Mouse (Mus musculus) E14TG2a.4 (cell line): ENCODE data around the gene Mybbp1a.
"Not testable (repeated sequence)": the region's sequence is repeated elsewhere in the genome, so short reads cannot be mapped to it uniquely, and the experiment has no call there.

Experiments used
- H3K27me3 ChIP-seq: 2 replicates; pipeline ENCODE4 v1.6.1; 2014; ENCODE audit warnings: low read length, control low read depth; ENCODE audit not compliant: insufficient read depth
- H3K36me3 ChIP-seq: 2 replicates; pipeline ENCODE4 v1.6.1; 2014; ENCODE audit warnings: low read length, control low read depth; ENCODE audit not compliant: insufficient read depth
- H3K4me1 ChIP-seq: replicated peaks from 2 replicates; pipeline ENCODE4 v1.6.1; 2014; ENCODE audit warnings: low read depth, low read length, control low read depth
- H3K4me3 ChIP-seq: replicated peaks from 2 replicates; pipeline ENCODE4 v1.5.1; 2014; ENCODE audit warnings: mild to moderate bottlenecking, low read length
- H3K9me3 ChIP-seq: 2 replicates; pipeline ENCODE4 v1.6.1; 2014; ENCODE audit warnings: low read length, control low read depth
- CTCF ChIP-seq: conservative IDR thresholded peaks from 2 replicates; pipeline ENCODE4 v1.5.1; 2014; ENCODE audit warnings: low read length
- NANOG ChIP-seq: IDR thresholded peaks from 2 replicates; pipeline ENCODE4 v1.6.1; 2014; ENCODE audit warnings: borderline replicate concordance, low read length, mixed read lengths
- POU5F1 ChIP-seq: IDR thresholded peaks from 2 replicates; pipeline ENCODE4 v1.6.1; 2014; ENCODE audit warnings: low read length, borderline replicate concordance

Gene Mybbp1a

DNA sequence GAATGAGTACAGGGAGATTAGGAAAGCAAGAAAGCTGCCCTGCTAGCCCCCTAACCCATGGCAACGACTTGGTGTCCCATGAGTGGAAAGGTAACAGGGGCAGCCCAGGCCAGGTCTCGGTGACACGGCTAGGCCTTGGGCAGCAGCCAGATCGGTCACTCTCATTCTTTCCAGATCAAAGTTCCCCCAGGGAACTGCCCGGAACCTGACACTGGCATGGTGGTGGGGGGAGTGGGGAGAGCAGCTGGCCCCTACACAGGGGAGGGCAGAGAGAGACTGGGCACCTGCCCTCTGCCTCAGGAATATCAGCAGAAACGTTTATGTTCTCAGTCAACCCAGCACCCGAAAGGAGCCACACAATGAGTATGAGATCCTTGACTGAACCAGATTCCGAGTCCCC, 22.9 kb upstream of the Mybbp1a start:
- Histone ChIP-seq H3K36me3 (no peaks in the 10 kb centered on the region), H3K9me3 (no peaks in the 10 kb centered on the region), H3K4me1 (peaks cover 73% of the 10 kb centered on the region), H3K4me3 (no peak overlapping the region), H3K27me3 (peaks cover 23% of the 10 kb centered on the region)
- TF ChIP-seq CTCF (no peak), POU5F1 (no peak), NANOG (no peak)

- TF ChIP-seq POU5F1 (no peak), CTCF (no peak), NANOG (no peak)
- no peaks in the 10 kb centered on the region for H3K36me3 ChIP-seq
These were observed 22.1 kb upstream of the Mybbp1a start for GRCm38 (mm10) chr11:72419006-72419405.

GRCm38 (mm10) chr11:72420460-72421122, 20.6 kb upstream of the Mybbp1a start:
- TF ChIP-seq NANOG, result peak; percentile 88
- TF ChIP-seq POU5F1, result peak; percentile 99
- no peak for TF ChIP-seq CTCF

More at GRCm38 (mm10) chr11:72419006-72419405, 22.1 kb upstream of the Mybbp1a start:
- no peak overlapping the region for H3K4me3 ChIP-seq
- H3K9me3 ChIP-seq, result no peaks in the 10 kb centered on the region
- H3K4me1 ChIP-seq, result peaks cover 73% of the 10 kb centered on the region
- H3K27me3 ChIP-seq, result peaks cover 18% of the 10 kb centered on the region

DNA sequence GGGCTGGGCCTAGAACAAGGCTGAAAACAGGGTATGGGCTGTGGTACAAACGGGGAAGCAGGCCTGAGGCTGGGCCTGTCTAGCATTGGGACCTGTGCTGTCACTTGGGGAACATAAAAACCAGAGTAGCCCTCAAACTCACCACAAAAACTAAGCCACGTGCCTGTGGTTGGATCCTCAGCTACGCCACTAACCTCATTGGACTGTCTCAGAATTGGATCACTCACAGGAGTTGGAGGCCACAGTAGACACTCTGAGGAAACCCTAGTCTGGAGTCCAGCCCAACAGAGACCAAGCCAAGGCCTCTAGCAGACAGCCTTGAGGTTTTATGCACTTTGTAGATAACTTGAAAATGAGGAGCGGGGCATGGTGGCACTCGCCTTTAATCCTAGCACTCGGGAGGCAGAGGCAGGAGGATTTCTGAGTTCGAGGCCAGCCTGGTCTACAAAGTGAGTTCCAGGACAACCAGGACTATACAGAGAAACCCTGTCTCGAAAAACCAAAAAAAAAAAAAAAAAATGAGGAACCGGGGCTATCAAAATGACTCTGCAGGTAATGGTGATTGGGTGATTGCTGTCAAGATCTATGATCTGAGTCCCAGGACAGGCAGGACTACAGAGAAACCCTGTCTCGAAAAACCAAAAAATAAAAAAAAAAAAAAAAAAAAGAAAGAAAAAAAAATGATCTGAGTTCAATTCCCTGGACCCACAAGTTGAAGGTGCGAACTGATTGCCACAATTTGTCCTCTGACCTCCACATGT, 19.5 kb upstream of the Mybbp1a start:
- no peak overlapping the region; the same call in 1 of the 2 replicates for H3K4me3 ChIP-seq
- H3K36me3 ChIP-seq, result no peaks in the 10 kb centered on the region
- peaks cover 84% of the 10 kb centered on the region for H3K4me1 ChIP-seq
- TF ChIP-seq NANOG (no peak), CTCF (no peak), POU5F1 (no peak)
- peaks cover 3% of the 10 kb centered on the region; the same call in 1 of the 2 replicates for H3K27me3 ChIP-seq
- H3K9me3 ChIP-seq, result no peaks in the 10 kb centered on the region

More at GRCm38 (mm10) chr11:72420460-72421122, 20.6 kb upstream of the Mybbp1a start:
- peaks cover 4% of the 10 kb centered on the region; the same call in 1 of the 2 replicates for H3K27me3 ChIP-seq
- no peaks in the 10 kb centered on the region for H3K9me3 ChIP-seq
- peaks cover 88% of the 10 kb centered on the region for H3K4me1 ChIP-seq
- no peaks in the 10 kb centered on the region for H3K36me3 ChIP-seq
- H3K4me3 ChIP-seq, result no peak overlapping the region

- TF ChIP-seq CTCF (no peak), POU5F1 (no peak), NANOG (no peak)
- Histone ChIP-seq H3K4me1 (peaks cover 64% of the 10 kb centered on the region), H3K36me3 (no peaks in the 10 kb centered on the region), H3K27me3 (no peaks in the 10 kb centered on the region), H3K4me3 (no peak overlapping the region), H3K9me3 (no peaks in the 10 kb centered on the region)
These were observed 17.5 kb upstream of the Mybbp1a start for GRCm38 (mm10) chr11:72423686-72424085.

GRCm38 (mm10) chr11:72425201-72425600, 16.0 kb upstream of the Mybbp1a start:
- H3K4me1 ChIP-seq, result peaks cover 53% of the 10 kb centered on the region
- H3K9me3 ChIP-seq, result no peaks in the 10 kb centered on the region
- TF ChIP-seq CTCF, result no peak
- H3K27me3 ChIP-seq, result no peaks in the 10 kb centered on the region
- no peak overlapping the region for H3K4me3 ChIP-seq
- no peaks in the 10 kb centered on the region for H3K36me3 ChIP-seq

DNA sequence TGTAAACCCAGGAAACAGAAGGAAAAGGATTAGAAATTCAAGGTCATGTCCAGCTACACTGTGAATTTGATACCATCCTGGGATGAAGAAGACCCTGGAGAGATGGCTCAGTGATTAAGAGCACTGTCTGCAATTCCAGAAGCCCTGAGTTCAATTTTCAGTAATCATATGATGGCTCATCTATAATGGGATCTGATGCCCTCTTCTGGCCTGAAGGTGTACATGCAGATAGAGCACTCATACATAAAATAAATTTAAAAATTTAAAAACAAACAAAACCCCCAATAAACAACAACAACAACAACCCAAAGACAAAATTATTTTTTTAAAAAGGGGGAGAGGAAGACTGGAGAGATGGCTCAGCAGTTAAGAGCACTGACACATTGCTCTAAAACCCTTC, 14.3 kb upstream of the Mybbp1a start:
- H3K27me3 ChIP-seq, result no peaks in the 10 kb centered on the region
- peak; percentile 32; the same call in 1 of the 2 replicates for TF ChIP-seq CTCF
- no peak for TF ChIP-seq NANOG
- H3K9me3 ChIP-seq, result no peaks in the 10 kb centered on the region
- H3K4me3 ChIP-seq, result no peak overlapping the region
- peaks cover 39% of the 10 kb centered on the region for H3K4me1 ChIP-seq
- no peaks in the 10 kb centered on the region for H3K36me3 ChIP-seq

DNA sequence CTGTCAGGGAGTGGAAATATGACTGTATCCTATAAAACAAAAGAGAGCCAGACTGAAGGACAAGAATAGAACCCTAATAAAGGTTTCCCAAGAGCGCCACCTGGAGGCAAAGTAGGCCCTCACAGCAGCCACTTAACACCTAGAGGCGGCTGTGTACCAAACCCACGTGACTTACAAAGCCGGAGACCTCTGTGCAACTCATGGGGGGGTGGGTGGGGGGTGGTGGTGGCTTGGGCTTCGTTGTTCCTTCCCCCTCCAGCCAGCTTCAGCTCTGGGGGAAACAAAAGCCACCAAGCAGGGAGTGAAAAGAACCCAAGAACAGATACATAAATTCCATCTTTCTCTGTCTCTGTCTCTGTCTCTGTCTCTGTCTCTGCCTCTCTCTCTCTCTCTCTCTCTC, 12.5 kb upstream of the Mybbp1a start:
- no peaks in the 10 kb centered on the region for H3K36me3 ChIP-seq
- TF ChIP-seq NANOG, result no peak
- TF ChIP-seq CTCF, result peak; percentile 66
- peaks cover 22% of the 10 kb centered on the region for H3K4me1 ChIP-seq
- no peak overlapping the region for H3K4me3 ChIP-seq
- no peaks in the 10 kb centered on the region for H3K27me3 ChIP-seq
- no peaks in the 10 kb centered on the region for H3K9me3 ChIP-seq

DNA sequence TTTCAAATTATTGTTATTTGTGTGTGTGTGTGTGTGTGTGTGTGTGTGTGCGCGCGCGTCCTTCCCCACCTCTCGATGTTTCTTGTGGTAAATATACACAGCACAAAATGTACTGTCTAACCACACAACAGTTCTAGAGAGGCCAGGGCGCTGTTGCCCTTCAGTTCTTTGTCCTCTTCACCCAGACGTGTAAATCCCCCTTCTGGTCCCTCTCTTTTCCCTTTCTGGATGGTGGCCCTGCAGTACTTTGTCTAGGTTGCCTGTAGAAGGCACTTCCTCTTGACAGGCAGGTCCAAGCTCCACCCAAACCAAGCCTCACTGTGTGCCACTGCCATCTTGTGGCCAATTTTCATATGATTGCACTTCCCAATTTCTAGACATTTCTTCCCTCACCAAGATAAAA, 11.9 kb upstream of the Mybbp1a start:
- Histone ChIP-seq H3K27me3 (no peaks in the 10 kb centered on the region), H3K4me1 (peaks cover 17% of the 10 kb centered on the region)
- TF ChIP-seq CTCF (peak; percentile 76), NANOG (no peak)

DNA sequence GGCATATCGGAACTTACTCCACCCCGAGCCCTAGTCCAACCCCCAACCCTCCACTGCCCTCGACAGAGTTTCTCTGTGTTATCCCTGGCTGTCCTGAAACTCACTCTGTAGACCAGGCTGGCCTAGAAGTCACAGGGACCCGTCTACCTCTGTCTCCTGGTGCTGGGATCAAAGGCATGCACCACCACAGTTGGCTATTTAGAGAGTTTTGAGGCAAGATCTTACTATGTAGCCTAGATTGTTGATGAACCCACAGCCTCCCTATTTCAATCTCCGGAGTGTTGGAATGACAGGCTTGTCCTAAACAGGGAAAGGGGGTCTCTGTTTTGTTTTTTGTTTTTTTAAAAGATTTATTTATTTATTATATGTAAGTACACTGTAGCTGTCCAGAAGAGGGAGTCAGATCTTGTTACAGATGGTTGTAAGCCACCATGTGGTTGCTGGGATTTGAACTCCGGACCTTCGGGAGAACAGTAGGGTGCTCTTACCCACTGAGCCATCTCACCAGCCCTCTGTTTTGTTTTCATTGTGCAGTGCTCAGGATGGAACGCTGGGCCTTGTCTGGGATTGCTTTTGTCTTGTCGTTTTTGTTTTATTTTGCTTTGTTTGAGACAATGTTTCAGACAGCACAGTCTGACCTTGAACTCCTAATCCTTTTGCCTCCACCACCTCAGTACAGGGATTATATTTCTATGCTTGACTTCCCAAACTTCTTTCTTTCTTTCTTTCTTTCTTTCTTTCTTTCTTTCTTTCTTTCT, 10.7 kb upstream of the Mybbp1a start:
- H3K36me3 ChIP-seq, H3K9me3 ChIP-seq, H3K4me3 ChIP-seq, H3K27me3 ChIP-seq: not testable (repeated sequence)
- H3K4me1 ChIP-seq, result peaks cover 16% of the 10 kb centered on the region

More for the DNA sequence above, 11.9 kb upstream of the Mybbp1a start:
- Histone ChIP-seq H3K36me3 (no peaks in the 10 kb centered on the region), H3K9me3 (no peaks in the 10 kb centered on the region), H3K4me3 (peak overlapping the region; percentile 29; the same call in 1 of the 2 replicates)
